Mouse (Mus musculus): ENCODE measurements around the gene Sh2d6. TPM values are rescaled to one million over a fixed set of nuclear protein-coding genes. Genes with fewer than 3 reads are reported as not detected.

The Sh2d6 gene
- polyA plus RNA-seq, 1 experiment, result not detected

GRCm38 (mm10) chr6:72532580-72532979, 11.1 kb upstream of the Sh2d6 start:
- no peak overlapping the region for H3K27ac ChIP-seq (ENCODE audit: insufficient read depth, low read length)

GRCm38 (mm10) chr6:72528410-72529151, 7.1 kb upstream of the Sh2d6 start:
- no peaks in the 10 kb centered on the region for H3K9me3 ChIP-seq (replicated peaks; ENCODE audit: control insufficient read depth, insufficient read depth, low read length, poor library complexity, severe bottlenecking)
- H3K9ac ChIP-seq (ENCODE audit: low read depth, poor library complexity, severe bottlenecking), result no peak overlapping the region
- H3K27ac ChIP-seq (ENCODE audit: insufficient read depth, low read length), result no peak overlapping the region
- no peak overlapping the region for H3K4me3 ChIP-seq (ENCODE audit: low read depth, low read length)
- no peaks in the 10 kb centered on the region for H3K36me3 ChIP-seq (ENCODE audit: control insufficient read depth, insufficient read depth, low read length, poor library complexity, severe bottlenecking)
- no peaks in the 10 kb centered on the region for H3K27me3 ChIP-seq (ENCODE audit: control insufficient read depth, insufficient read depth, low read length, poor library complexity, severe bottlenecking)
- no peaks in the 10 kb centered on the region for H3K4me1 ChIP-seq (ENCODE audit: control insufficient read depth, insufficient read depth, low read length)
- TF ChIP-seq EP300 (IDR thresholded peaks at IDR 0.05; ENCODE audit: insufficient read depth, low read depth, low read length), result no peak
- no peak for TF ChIP-seq CTCF (IDR thresholded peaks at IDR 0.05; ENCODE audit: low read depth, low read length)
- TF ChIP-seq POLR2A (IDR thresholded peaks at IDR 0.05; ENCODE audit: insufficient read depth, low read length), result no peak

More at GRCm38 (mm10) chr6:72532580-72532979, 11.1 kb upstream of the Sh2d6 start:
- no peak overlapping the region for H3K9ac ChIP-seq (ENCODE audit: low read depth, poor library complexity, severe bottlenecking)
- H3K4me3 ChIP-seq (ENCODE audit: low read depth, low read length), result no peak overlapping the region
- no peaks in the 10 kb centered on the region for H3K9me3 ChIP-seq (replicated peaks; ENCODE audit: control insufficient read depth, insufficient read depth, low read length, poor library complexity, severe bottlenecking)
- no peaks in the 10 kb centered on the region for H3K4me1 ChIP-seq (ENCODE audit: control insufficient read depth, insufficient read depth, low read length)
- TF ChIP-seq POLR2A (IDR thresholded peaks at IDR 0.05; ENCODE audit: insufficient read depth, low read length) (no peak), EP300 (IDR thresholded peaks at IDR 0.05; ENCODE audit: insufficient read depth, low read depth, low read length) (no peak), CTCF (IDR thresholded peaks at IDR 0.05; ENCODE audit: low read depth, low read length) (no peak)
- no peaks in the 10 kb centered on the region for H3K27me3 ChIP-seq (ENCODE audit: control insufficient read depth, insufficient read depth, low read length, poor library complexity, severe bottlenecking)
- no peaks in the 10 kb centered on the region for H3K36me3 ChIP-seq (ENCODE audit: control insufficient read depth, insufficient read depth, low read length, poor library complexity, severe bottlenecking)

GRCm38 (mm10) chr6:72527070-72527469, 5.6 kb upstream of the Sh2d6 start:
- Histone ChIP-seq H3K36me3 (ENCODE audit: control insufficient read depth, insufficient read depth, low read length, poor library complexity, severe bottlenecking) (no peaks in the 10 kb centered on the region), H3K27me3 (ENCODE audit: control insufficient read depth, insufficient read depth, low read length, poor library complexity, severe bottlenecking) (no peaks in the 10 kb centered on the region), H3K27ac (ENCODE audit: insufficient read depth, low read length) (no peak overlapping the region), H3K9me3 (replicated peaks; ENCODE audit: control insufficient read depth, insufficient read depth, low read length, poor library complexity, severe bottlenecking) (no peaks in the 10 kb centered on the region), H3K4me3 (ENCODE audit: low read depth, low read length) (no peak overlapping the region), H3K9ac (ENCODE audit: low read depth, poor library complexity, severe bottlenecking) (no peak overlapping the region), H3K4me1 (ENCODE audit: control insufficient read depth, insufficient read depth, low read length) (no peaks in the 10 kb centered on the region)
- no peak for TF ChIP-seq CTCF (IDR thresholded peaks at IDR 0.05; ENCODE audit: low read depth, low read length)
- no peak for TF ChIP-seq POLR2A (IDR thresholded peaks at IDR 0.05; ENCODE audit: insufficient read depth, low read length)
- TF ChIP-seq EP300 (IDR thresholded peaks at IDR 0.05; ENCODE audit: insufficient read depth, low read depth, low read length), result no peak

- H3K27me3 ChIP-seq (ENCODE audit: control insufficient read depth, insufficient read depth, low read length, poor library complexity, severe bottlenecking), result no peaks in the 10 kb centered on the region
- peaks cover 6% of the 10 kb centered on the region for H3K4me1 ChIP-seq (ENCODE audit: control insufficient read depth, insufficient read depth, low read length)
- TF ChIP-seq CTCF (IDR thresholded peaks at IDR 0.05; ENCODE audit: low read depth, low read length) (no peak), POLR2A (IDR thresholded peaks at IDR 0.05; ENCODE audit: insufficient read depth, low read length) (no peak), EP300 (IDR thresholded peaks at IDR 0.05; ENCODE audit: insufficient read depth, low read depth, low read length) (no peak)
- no peaks in the 10 kb centered on the region for H3K9me3 ChIP-seq (replicated peaks; ENCODE audit: control insufficient read depth, insufficient read depth, low read length, poor library complexity, severe bottlenecking)
- H3K36me3 ChIP-seq (ENCODE audit: control insufficient read depth, insufficient read depth, low read length, poor library complexity, severe bottlenecking), result no peaks in the 10 kb centered on the region
- H3K27ac ChIP-seq (ENCODE audit: insufficient read depth, low read length), result no peak overlapping the region
- H3K9ac ChIP-seq (ENCODE audit: low read depth, poor library complexity, severe bottlenecking), result no peak overlapping the region
- no peak overlapping the region for H3K4me3 ChIP-seq (ENCODE audit: low read depth, low read length)
These were observed 2.7 kb upstream of the Sh2d6 start for GRCm38 (mm10) chr6:72524160-72524559.

GRCm38 (mm10) chr6:72523222-72523621, 1.7 kb upstream of the Sh2d6 start:
- peaks cover 6% of the 10 kb centered on the region for H3K4me1 ChIP-seq (ENCODE audit: control insufficient read depth, insufficient read depth, low read length)
- H3K27ac ChIP-seq (ENCODE audit: insufficient read depth, low read length), result no peak overlapping the region
- no peaks in the 10 kb centered on the region for H3K9me3 ChIP-seq (replicated peaks; ENCODE audit: control insufficient read depth, insufficient read depth, low read length, poor library complexity, severe bottlenecking)

GRCm38 (mm10) chr6:72522288-72522687, 781 bp upstream of the Sh2d6 start:
- no peak for TF ChIP-seq EP300 (IDR thresholded peaks at IDR 0.05; ENCODE audit: insufficient read depth, low read depth, low read length)
- TF ChIP-seq CTCF (IDR thresholded peaks at IDR 0.05; ENCODE audit: low read depth, low read length), result no peak
- no peak for TF ChIP-seq POLR2A (IDR thresholded peaks at IDR 0.05; ENCODE audit: insufficient read depth, low read length)
- no peaks in the 10 kb centered on the region for H3K36me3 ChIP-seq (ENCODE audit: control insufficient read depth, insufficient read depth, low read length, poor library complexity, severe bottlenecking)
- H3K27ac ChIP-seq (ENCODE audit: insufficient read depth, low read length), result no peak overlapping the region
- H3K4me3 ChIP-seq (ENCODE audit: low read depth, low read length), result no peak overlapping the region
- no peak overlapping the region for H3K9ac ChIP-seq (ENCODE audit: low read depth, poor library complexity, severe bottlenecking)
- no peaks in the 10 kb centered on the region for H3K9me3 ChIP-seq (replicated peaks; ENCODE audit: control insufficient read depth, insufficient read depth, low read length, poor library complexity, severe bottlenecking)
- peaks cover 6% of the 10 kb centered on the region for H3K4me1 ChIP-seq (ENCODE audit: control insufficient read depth, insufficient read depth, low read length)
- no peaks in the 10 kb centered on the region for H3K27me3 ChIP-seq (ENCODE audit: control insufficient read depth, insufficient read depth, low read length, poor library complexity, severe bottlenecking)

More at GRCm38 (mm10) chr6:72523222-72523621, 1.7 kb upstream of the Sh2d6 start:
- H3K36me3 ChIP-seq (ENCODE audit: control insufficient read depth, insufficient read depth, low read length, poor library complexity, severe bottlenecking), result no peaks in the 10 kb centered on the region
- H3K9ac ChIP-seq (ENCODE audit: low read depth, poor library complexity, severe bottlenecking), result no peak overlapping the region
- H3K4me3 ChIP-seq (ENCODE audit: low read depth, low read length), result no peak overlapping the region
- no peak for TF ChIP-seq EP300 (IDR thresholded peaks at IDR 0.05; ENCODE audit: insufficient read depth, low read depth, low read length)
- no peak for TF ChIP-seq POLR2A (IDR thresholded peaks at IDR 0.05; ENCODE audit: insufficient read depth, low read length)
- TF ChIP-seq CTCF (IDR thresholded peaks at IDR 0.05; ENCODE audit: low read depth, low read length), result no peak
- H3K27me3 ChIP-seq (ENCODE audit: control insufficient read depth, insufficient read depth, low read length, poor library complexity, severe bottlenecking), result no peaks in the 10 kb centered on the region
